Mouse (Mus musculus): Measurements from ENCODE around the gene Crlf1.
A peak's percentile ranks its signal among the peaks of the same experiment; 100 is the strongest.

The Crlf1 gene

DNA sequence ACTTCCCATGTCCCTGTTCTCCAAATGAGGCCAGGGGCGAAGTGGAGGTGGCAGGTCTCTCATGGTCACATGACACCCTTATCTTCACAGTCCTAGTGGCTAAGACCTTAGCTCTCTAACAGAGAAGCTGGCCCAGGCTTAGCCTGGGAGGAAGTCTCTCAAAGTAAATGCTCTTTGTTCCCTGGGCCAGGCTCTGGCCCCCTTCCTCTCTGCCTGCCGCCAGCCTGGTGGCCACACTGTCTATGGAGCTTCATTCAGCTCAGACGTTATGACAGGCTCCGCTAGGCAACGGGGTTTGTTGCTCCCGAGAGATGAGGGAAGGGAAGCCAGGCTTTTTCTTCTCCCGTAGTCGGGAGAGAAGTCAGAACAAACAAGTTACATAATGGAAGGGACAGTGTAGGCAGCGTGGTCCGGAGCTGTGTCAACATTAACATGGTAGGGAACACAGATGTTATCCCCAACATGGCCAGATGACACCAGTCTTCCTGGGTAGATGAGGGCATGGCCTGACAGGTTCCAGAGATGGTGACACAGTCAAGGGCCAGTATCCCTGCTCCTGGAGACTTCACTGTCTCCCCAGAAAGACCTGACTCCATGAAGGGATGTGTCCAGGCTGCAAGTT is 23.6 kb upstream of the Crlf1 start:
- no peak for DNase-seq

GRCm38 (mm10) chr8:70469938-70470337 is 23.0 kb upstream of the Crlf1 start:
- no peak for DNase-seq

- no peak for DNase-seq
These were observed 21.1 kb upstream of the Crlf1 start for GRCm38 (mm10) chr8:70471856-70472255.

GRCm38 (mm10) chr8:70476333-70477268 is 16.4 kb upstream of the Crlf1 start, which contains the start of gene Klhl26:
TSS of gene Klhl26 (minus strand) at chr8:70476968.
- DNase-seq: peak; percentile 96

GRCm38 (mm10) chr8:70477269-70477982 is 15.5 kb upstream of the Crlf1 start:
- peak; percentile 32 for DNase-seq

DNA sequence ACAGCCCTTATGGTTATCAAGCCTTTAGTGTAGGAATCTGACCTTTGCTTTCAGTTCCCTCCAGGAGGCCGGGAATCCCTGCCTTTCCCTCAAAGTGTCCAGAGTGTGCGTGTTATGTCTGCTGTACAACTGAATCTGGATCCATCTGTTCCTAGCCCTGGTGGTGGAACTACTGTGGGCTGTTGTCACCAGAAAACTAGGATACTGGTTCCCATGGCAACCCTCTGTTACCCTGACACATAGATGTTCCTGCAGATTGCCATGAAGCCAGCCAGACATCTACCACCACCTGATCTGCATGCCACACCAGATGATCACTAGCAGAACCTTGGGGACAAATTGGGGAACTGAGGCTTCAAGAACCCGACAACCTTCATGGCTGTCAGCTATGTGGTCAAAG is 11.1 kb upstream of the Crlf1 start:
- no peak for DNase-seq

GRCm38 (mm10) chr8:70482943-70483342 is 10.0 kb upstream of the Crlf1 start:
- DNase-seq: no peak

DNA sequence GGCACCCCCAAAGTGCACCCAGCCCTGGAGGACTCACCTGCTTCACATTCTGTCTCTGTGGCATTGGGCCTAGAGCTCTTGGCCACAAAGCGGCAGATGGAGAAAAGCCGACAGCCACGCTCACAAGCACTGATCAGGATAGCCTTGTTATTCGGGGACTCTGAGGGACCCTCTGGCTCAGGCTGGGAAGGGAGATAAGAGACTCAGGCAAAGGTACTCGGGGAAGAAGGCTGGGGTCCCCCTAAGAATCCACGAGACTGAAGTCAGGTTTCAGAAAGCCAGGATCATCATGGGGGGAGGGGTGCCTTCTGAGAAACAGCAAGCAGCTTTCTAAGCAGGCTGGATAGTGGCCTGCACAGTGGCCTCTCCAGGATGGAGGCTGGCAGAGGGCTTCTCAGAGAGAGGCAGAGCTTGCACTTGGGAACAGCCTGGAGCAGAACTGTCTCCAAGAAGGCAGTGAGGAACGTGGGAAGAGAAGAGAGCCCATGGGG is 6.7 kb upstream of the Crlf1 start:
- no peak for DNase-seq

DNA sequence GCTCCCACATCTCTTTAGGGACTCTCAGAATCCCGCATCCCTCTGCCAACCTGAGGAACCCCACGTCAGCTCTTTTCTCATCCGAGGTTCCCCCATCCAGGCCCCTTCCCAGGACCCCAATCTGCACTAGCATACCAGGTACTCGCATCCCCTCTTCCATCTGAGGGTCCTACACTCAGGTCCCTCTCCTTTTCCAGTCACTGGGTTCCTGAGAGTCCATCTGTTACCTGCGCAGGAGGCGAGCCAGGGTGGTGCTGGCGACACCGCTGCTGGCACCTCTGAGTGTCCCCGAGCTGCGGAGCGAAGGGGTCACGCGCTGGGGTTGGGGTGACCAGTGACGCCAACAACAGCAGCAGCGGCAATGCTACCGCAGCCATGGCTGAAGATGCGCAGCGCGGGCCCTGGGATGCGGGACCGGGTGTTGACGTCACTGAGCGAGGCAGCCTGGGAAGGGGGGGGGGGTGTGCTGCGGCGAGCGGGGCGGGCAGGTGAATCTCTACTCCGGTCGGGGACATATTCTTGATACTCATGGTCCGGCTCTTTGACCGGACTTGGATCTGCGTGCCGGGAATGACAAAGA is 5.9 kb upstream of the Crlf1 start, which contains the start of gene Tmem59l:
Gene Tmem59l (minus strand): TSS at position 418 of the 580 bp plus-strand sequence.
- no peak for DNase-seq

- no peak for DNase-seq
These were observed 4.8 kb upstream of the Crlf1 start for GRCm38 (mm10) chr8:70487993-70488796.

DNA sequence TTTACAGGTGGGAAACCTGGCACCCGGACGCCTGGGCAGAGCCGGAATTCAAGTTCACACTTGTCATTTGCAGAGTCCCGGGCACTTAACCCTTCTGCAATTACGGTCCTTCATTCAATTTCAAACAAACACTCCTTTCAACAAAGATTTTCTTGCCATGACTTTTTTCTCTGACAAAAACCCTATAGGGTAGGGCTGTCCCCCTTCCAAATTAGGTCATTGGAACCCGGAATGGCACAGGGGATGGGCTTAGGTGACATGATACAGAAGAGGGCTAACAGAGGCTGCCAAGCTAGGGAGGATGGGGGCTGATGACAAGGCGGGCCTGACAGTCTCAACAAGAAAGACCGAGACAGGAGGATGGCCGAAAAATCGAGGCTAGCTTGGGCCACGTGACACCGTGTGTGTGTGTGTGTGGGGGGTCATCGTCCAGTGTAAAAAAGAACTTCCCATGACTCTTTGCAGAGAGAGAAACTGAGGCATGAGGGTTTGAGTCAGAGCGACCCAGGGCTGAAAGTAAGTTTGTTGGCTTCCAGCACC is 4.0 kb upstream of the Crlf1 start:
- DNase-seq: no peak

GRCm38 (mm10) chr8:70489576-70489975 is 3.4 kb upstream of the Crlf1 start:
- DNase-seq: no peak

- DNase-seq: no peak
These were observed 2.7 kb upstream of the Crlf1 start for GRCm38 (mm10) chr8:70490061-70490879.

DNA sequence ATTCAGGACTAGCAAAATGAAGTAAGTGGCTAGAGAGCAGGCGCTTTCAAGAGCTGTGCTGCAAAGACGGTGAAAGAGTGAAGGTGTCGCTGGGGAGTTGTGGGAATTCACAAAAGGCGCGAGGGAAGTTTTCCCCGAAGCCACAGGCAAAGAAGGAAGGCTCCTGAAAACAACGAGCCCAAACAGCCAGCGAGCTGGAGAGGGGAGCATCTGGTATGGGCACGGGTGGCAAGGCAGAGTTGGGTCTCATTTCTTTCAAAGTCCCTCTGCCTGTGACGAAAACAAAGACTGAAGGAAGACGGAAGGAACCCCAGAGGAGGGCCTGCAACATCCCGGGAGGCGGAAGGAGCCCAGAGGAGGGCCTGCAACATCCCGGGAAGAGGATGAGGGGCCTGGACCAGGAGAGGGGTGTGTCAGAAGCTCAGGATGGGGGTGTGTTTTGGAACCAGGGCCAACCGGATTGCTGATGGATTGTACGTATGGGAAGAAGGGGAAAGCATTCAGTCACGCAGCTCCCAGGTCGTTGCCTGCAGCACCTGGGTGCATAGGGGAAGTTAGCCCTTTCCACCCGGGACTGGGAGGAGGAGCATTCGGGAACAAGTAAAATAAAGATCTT is 2.0 kb upstream of the Crlf1 start:
- no peak for DNase-seq

GRCm38 (mm10) chr8:70493692-70494415 is 896 bp downstream of the Crlf1 start:
- no peak for DNase-seq

DNA sequence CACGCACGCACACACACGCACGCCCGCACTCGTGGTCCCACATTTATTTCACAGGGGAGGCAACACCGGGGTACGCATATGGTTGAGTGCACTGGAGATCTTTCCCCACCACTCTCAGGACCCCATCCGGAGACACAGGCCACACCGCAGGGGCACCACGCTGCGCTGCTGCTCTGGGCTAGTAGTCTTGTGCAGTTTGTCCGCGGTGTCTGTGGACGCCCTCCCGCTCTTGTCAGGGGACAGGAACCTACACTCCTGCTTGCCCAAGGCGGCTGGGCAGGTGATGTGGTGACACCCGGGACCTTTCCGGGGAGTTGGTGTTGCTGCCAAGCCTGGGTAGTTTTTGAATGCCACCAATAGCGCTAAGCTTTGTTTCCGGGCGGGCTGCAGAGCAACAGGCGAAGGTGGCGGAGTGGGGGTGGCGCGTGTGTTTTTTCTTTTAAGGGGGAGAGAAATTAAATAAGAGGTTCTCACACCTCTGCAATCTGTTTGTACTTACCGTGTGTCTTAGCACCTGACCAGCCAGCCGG is 1.5 kb downstream of the Crlf1 start:
- no peak for DNase-seq

DNA sequence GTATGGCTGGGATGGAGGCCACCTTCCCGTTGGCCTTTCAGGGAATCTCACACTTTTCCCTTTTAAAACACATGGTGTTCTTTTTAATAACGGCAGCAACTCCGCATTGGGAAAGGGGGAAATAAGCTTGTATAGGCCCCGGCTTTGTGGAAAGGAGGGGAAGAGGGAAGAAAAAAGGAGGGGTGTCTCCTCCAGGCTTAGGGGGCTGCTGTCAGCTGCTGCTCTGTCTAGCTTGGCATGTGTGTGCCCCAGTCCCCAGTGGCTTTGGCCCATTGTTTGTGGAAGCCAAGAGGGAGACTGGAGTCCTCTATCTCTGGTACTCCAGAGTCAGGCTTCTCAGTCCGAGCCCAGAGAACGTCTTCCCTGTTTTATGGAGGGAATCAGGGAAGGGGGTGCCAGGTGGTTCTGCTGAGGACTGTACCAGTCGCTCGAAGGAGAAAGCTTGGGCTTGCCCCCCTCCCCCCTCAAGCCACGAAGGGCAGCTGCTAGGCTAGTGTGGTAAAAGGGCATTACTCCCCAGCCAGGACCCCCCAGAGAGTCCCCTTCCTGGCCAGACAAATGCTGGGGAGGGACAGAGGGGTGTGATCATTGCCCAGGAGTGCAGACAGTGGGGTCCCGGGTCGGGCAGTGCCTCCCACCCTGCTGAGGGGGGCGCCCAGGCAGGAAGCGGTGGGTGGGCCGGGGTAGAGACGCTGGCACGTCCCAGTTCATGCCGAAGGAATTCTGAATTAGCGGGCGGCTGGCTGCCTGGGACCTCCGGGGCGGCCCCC is 2.2 kb downstream of the Crlf1 start:
- DNase-seq: no peak

DNA sequence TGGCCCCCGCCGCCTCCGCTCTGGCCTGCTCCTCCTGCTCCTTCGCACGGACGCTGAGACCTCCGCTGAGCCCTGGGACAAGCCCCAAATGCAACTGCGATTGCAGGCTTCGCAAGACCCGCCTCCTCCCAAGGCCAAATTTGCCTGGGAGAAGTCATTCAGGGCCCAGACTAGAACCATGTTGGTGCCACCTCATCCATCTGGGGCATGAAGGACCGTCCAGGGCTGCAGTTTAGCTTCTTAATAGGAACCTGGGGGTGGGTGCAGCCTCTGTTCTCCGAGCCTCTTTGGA is 2.8 kb downstream of the Crlf1 start:
- no peak for DNase-seq

Measured in kidney, adult 11 months (tissue).